Mouse (Mus musculus) c-Kit-negative CD71-positive TER-119-positive erythroid progenitor cells, embryonic 14.5 days (primary cell): ENCODE measurements around the gene Dnah14.

Experiments
- DNase-seq: peaks from one replicate; pipeline ENCODE4 v3.0.0-alpha.2; 2013; ENCODE audit warnings: low read depth, low spot score

Gene Dnah14

GRCm38 (mm10) chr1:181852466-181852865, 276.1 kb downstream of the Dnah14 start:
- DNase-seq: no peak

- DNase-seq: no peak
These were observed 276.9 kb downstream of the Dnah14 start for GRCm38 (mm10) chr1:181853081-181853736.

- no peak for DNase-seq
These were observed 278.5 kb downstream of the Dnah14 start for GRCm38 (mm10) chr1:181854829-181855228.

GRCm38 (mm10) chr1:181856329-181856728, 280.0 kb downstream of the Dnah14 start:
- DNase-seq: no peak

GRCm38 (mm10) chr1:181860659-181861058, 284.3 kb downstream of the Dnah14 start:
- no peak for DNase-seq

GRCm38 (mm10) chr1:181861181-181861902, 285.0 kb downstream of the Dnah14 start:
- no peak for DNase-seq

- no peak for DNase-seq
These were observed 286.5 kb downstream of the Dnah14 start for GRCm38 (mm10) chr1:181862676-181863374.

- DNase-seq: no peak
These were observed 287.1 kb downstream of the Dnah14 start for GRCm38 (mm10) chr1:181863431-181863830.
